Mouse (Mus musculus) liver, adult 2 months (tissue): ENCODE data around the gene Tmem121b. TPM values are rescaled to one million over a fixed set of nuclear protein-coding genes. Genes with fewer than 3 reads are reported as not detected.

Source experiments
- DNase-seq: peaks from one replicate; pipeline ENCODE4 v3.0.0-alpha.2; 2011; ENCODE audit warnings: low read depth, low spot score; ENCODE audit errors: extremely low read depth
- H3K27ac ChIP-seq: fragments of 200-500 bp; replicated peaks from 2 replicates; pipeline ENCODE4 v1.5.1; 2012; ENCODE audit warnings: low read depth, mild to moderate bottlenecking, control low read depth, inconsistent platforms, low read length; ENCODE audit not compliant: insufficient read depth
- H3K27me3 ChIP-seq: fragments of 200-500 bp; 2 replicates; pipeline ENCODE4 v1.6.1; 2012; ENCODE audit warnings: mild to moderate bottlenecking, moderate library complexity, low read length, inconsistent platforms; ENCODE audit not compliant: control insufficient read depth, insufficient read depth
- H3K36me3 ChIP-seq: fragments of 200-500 bp; 2 replicates; pipeline ENCODE4 v1.6.1; 2012; ENCODE audit warnings: low read length, inconsistent platforms; ENCODE audit not compliant: control insufficient read depth, insufficient read depth
- H3K4me1 ChIP-seq: fragments of 200-500 bp; 2 replicates; pipeline ENCODE4 v1.6.1; 2011; ENCODE audit warnings: low read length; ENCODE audit not compliant: control insufficient read depth, insufficient read depth
- H3K4me3 ChIP-seq: fragments of 200-500 bp; 2 replicates; pipeline ENCODE4 v1.5.1; 2011; ENCODE audit warnings: low read depth, mild to moderate bottlenecking, control low read depth, low read length, moderate library complexity; ENCODE audit not compliant: insufficient read depth
- H3K79me2 ChIP-seq: fragments of 200-500 bp; 2 replicates; pipeline ENCODE4 v1.6.1; 2012; ENCODE audit warnings: inconsistent platforms, mild to moderate bottlenecking, low read length, moderate library complexity; ENCODE audit not compliant: control insufficient read depth, insufficient read depth
- H3K9ac ChIP-seq: fragments of 200-500 bp; 2 replicates; pipeline ENCODE4 v1.6.1; 2012; ENCODE audit warnings: low read depth, mild to moderate bottlenecking, control low read depth, inconsistent platforms, low read length
- CTCF ChIP-seq: fragments of 200-500 bp; IDR thresholded peaks from 2 replicates; pipeline ENCODE4 v1.5.1; 2011; ENCODE audit warnings: low read depth, low read length, control low read depth
- POLR2A ChIP-seq: fragments of 200-500 bp; IDR thresholded peaks from 2 replicates; pipeline ENCODE4 v1.6.1; 2011; ENCODE audit warnings: low read length, control low read depth; ENCODE audit not compliant: insufficient read depth; ENCODE audit errors: extremely low read depth
- WGBS: fragments of 180-500 bp; shearing (Covaris S2); methylation state at CpG from one replicate; pipeline ENCODE4 v1.1.7; 2018; 5-methylcytosine and 5-hydroxymethylcytosine counted together
- polyA plus RNA-seq: library from polyadenylated mRNA; depleted of rRNA; stranded (reverse); fragments of >200 nt; gene quantifications from 2 replicates; pipeline ENCODE4 v1.2.3, GENCODE M21; 2012
- total RNA-seq: library from RNA; depleted of rRNA; stranded (reverse); fragments of >200 nt; gene quantifications from 2 replicates; pipeline ENCODE4 v1.2.3, GENCODE M21; 2014

Gene Tmem121b
- total and polyA plus RNA-seq, 2 experiments, result not detected

DNA sequence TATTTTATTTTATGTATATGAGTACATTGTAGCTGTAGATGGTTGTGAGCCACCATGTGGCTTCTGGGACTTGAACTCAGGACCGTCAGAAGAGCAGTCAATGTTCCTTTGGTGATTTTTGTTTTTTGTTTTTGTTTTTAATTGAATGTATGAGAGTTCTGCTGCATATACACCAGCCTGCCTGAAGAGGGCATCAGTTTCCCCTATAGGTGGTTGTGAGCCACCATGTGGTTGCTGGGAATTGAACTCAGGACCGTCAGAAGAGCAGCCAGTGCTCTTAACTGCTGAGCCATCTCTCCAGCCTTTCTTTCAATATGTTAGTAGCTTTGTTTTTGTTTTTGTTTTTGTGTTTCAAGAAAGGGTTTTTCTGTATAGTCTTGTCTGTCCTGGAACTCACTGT, 42.7 kb upstream of the Tmem121b start:
- Histone ChIP-seq H3K36me3 (no peaks in the 10 kb centered on the region), H3K4me1 (peaks cover 11% of the 10 kb centered on the region), H3K27ac (no peak overlapping the region), H3K79me2 (no peaks in the 10 kb centered on the region), H3K4me3 (no peak overlapping the region), H3K9ac (no peak overlapping the region), H3K27me3 (no peaks in the 10 kb centered on the region)
- 93% methylated on average over 2 of the region's 2 CpGs for WGBS
- TF ChIP-seq POLR2A (no peak), CTCF (no peak)
- DNase-seq, result no peak

DNA sequence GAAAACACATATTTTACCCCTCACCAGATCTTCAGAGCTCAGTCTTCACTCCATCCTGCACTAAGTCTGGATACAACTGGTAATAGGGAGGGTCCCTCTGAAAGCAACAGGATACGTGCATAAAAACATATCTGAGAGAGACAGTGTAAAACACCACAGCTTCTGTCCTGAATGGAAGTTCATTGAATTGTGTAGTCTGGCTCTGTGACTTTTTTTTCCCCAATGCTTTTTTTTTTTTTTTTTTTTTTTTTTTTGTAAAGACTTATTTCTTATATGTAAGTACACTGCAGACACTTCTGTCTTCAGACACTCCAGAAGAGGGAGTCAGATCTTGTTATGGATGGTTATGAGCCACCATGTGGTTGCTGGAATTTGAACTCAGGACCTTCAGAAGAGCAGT, 39.0 kb upstream of the Tmem121b start:
- no peak overlapping the region for H3K4me3 ChIP-seq

DNA sequence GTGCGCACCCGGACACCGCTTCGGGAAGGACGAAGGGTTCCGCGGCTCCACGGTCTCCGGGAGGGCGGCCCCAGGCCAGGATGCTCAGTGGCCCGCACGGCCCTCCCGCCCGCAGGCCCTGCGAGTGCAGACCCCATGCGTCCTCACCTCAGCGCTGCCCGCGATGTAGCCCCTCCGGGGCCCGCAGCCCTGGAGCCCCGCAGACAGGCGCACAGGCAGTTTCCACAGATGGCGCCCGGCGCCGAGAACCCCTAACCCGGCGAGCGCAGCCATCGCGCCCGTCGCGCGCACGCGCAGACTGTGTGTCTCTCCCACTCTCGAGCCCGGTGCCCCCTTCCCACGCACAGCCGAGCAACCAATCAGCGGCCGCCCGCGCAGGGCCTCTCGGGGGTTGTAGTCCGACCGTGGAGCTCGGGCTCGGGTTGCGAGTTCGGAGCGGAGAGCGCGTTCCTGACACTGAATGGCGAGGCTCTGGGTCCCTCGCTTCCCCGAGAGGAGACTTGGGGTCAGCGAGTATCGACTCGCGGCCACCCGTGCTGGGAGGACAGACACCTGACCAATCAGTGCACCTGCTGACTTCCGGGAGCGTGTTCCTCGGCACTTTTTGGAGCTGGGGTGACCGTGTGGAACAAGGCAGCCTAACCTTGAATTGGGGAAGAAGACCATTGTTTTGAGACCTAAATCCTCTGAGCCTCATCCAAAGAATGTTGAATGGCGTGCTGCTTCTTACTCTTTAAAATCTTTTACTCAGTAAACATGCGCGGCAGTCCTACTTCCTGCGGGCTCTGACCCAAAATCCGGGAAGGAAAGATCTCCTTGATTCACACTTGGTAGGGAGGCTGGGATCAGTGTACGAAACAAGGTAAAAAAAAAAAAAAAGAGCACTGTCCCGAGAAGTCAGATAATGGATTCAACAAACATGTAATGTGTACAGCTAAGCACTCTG, 37.7 kb upstream of the Tmem121b start, which contains the start of gene Hdhd5:
TSS of gene Hdhd5 (minus strand) at position 300 of the 946 bp plus-strand sequence.
- Histone ChIP-seq H3K79me2 (peaks cover 10% of the 10 kb centered on the region), H3K27me3 (no peaks in the 10 kb centered on the region), H3K9ac (peak within 1 kb of the TSS; percentile 87), H3K4me1 (peaks cover 4% of the 10 kb centered on the region; the same call in 1 of the 2 replicates), H3K4me3 (peak within 1 kb of the TSS; percentile 67), H3K27ac (peak within 1 kb of the TSS; percentile 56), H3K36me3 (no peaks in the 10 kb centered on the region)
- peak; percentile 71 for DNase-seq
- no peak for TF ChIP-seq CTCF
- TF ChIP-seq POLR2A, result peak; percentile 76
- WGBS, result under 1% methylated on average over 75 of the region's 75 CpGs

More for the DNA sequence above, 39.0 kb upstream of the Tmem121b start:
- H3K79me2 ChIP-seq, result peaks cover 10% of the 10 kb centered on the region
- H3K36me3 ChIP-seq, result no peaks in the 10 kb centered on the region
- no peaks in the 10 kb centered on the region for H3K27me3 ChIP-seq
- TF ChIP-seq CTCF, result no peak
- no peak for TF ChIP-seq POLR2A
- no peak for DNase-seq
- peaks cover 4% of the 10 kb centered on the region; the same call in 1 of the 2 replicates for H3K4me1 ChIP-seq
- WGBS, result 92% methylated on average over 1 of the region's 1 CpGs
- H3K27ac ChIP-seq, result no peak overlapping the region
- H3K9ac ChIP-seq, result no peak overlapping the region

- Histone ChIP-seq H3K4me3 (no peak overlapping the region), H3K27me3 (no peaks in the 10 kb centered on the region), H3K36me3 (no peaks in the 10 kb centered on the region), H3K4me1 (peaks cover 4% of the 10 kb centered on the region; the same call in 1 of the 2 replicates), H3K9ac (no peak overlapping the region), H3K27ac (no peak overlapping the region), H3K79me2 (peaks cover 10% of the 10 kb centered on the region)
- TF ChIP-seq CTCF (no peak), POLR2A (no peak)
- no peak for DNase-seq
- 82% methylated on average over 4 of the region's 4 CpGs for WGBS
Observed at GRCm38 (mm10) chr6:120529123-120529522, 35.5 kb upstream of the Tmem121b start.

GRCm38 (mm10) chr6:120524796-120525195, 31.2 kb upstream of the Tmem121b start:
- Histone ChIP-seq H3K4me3 (no peak overlapping the region), H3K79me2 (peaks cover 4% of the 10 kb centered on the region; the same call in 1 of the 2 replicates), H3K27me3 (no peaks in the 10 kb centered on the region), H3K9ac (no peak overlapping the region), H3K27ac (no peak overlapping the region), H3K4me1 (no peaks in the 10 kb centered on the region), H3K36me3 (0 out of 2 replicates have a peak, but pooled peaks cover 4% of the 10 kb centered on the region)
- 87% methylated on average over 5 of the region's 5 CpGs for WGBS
- DNase-seq, result no peak
- TF ChIP-seq POLR2A (no peak), CTCF (no peak)
